Mouse (Mus musculus) spleen, postnatal 4 days (tissue): ENCODE measurements around the gene B4galnt1.
"Not testable (repeated sequence)": the region's sequence is repeated elsewhere in the genome, so short reads cannot be mapped to it uniquely, and the experiment has no call there.

Source experiments
- DNase-seq, 2 experiments: peaks; one replicate each; pipeline ENCODE4 v3.0.0; 2022; ENCODE audit warnings: low spot score in 2 of 2

B4galnt1 gene

GRCm38 (mm10) chr10:127164631-127165353, at the start of gene B4galnt1:
TSS of gene B4galnt1 (plus strand) at chr10:127165225.
- peak in 1 of 2 experiments; percentile 79 for DNase-seq

DNA sequence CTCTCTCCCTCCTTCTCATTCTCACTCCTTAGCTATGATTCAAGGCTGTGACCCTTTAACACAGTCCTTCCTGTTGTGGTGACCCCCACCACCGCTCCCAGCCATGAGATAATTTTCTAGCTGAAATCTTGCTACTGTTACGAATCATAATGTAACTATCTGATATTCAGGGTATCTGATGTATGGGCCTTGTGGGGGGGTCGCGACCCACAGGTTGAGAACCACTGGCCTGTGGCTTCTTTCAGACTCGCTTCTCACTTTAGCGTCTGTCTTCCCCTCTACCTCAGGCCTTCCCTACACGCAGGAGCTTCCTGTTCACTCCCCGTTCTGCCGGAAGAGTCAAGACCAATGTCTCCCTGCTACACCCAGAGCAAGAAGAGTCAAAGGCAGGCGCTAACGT, 46.6 kb upstream of the B4galnt1 start:
- DNase-seq, result no peak

DNA sequence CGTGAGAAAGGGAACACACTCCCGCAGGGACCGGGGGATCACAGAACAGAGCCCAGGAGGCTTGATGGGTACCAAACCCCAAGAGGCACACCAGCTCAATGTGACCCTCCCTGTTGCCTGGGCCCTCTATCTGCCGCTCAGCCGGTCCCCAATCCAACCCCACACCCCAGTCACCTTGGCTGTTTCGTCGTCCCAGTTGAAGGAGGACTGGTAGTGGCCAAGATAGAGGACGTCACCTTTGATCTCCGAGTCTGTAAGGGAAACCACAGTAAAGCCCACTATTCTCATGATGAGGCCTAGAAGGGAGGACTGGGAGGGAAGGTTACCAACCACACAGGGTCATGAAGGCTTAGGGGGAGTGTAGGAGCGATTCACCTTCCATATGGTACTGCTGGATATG, 45.8 kb upstream of the B4galnt1 start:
- no peak for DNase-seq

DNA sequence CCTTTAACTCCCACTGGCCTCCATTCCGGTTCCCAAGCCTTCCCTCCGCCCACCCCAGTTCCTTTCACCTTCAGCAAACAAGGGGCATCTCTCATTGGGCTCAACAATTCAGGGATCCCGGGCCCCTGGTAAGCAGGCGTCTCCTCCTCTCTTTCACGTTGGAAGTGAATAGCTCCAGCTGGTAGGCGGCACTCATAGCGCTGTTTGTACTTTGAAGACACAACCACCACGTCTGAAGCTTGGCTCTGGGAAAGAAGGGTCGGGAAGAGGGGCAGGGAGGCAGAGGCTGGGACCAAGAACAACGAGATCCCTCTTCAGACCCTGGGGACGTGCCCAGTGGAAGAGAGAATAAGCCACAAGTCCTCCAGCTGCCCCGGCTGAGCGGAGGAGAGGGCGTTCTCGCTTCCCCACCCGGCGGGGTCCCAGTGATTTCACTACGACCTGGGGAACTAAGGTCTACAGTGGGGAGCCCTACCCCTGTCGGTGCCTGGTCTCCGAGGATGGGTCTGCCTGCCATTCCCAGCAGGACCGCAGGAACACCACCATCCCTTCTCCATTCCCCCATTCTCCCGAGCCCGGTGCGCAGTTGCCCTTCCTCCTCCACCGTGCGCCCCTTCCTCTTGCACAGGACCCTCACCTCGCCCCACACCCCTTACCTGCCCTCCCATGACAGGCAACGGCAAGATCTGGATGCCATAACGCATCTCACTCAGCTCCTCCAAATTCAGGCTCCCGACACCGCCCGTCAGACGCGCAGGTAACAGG, 44.5 kb upstream of the B4galnt1 start:
- DNase-seq, result no peak

DNA sequence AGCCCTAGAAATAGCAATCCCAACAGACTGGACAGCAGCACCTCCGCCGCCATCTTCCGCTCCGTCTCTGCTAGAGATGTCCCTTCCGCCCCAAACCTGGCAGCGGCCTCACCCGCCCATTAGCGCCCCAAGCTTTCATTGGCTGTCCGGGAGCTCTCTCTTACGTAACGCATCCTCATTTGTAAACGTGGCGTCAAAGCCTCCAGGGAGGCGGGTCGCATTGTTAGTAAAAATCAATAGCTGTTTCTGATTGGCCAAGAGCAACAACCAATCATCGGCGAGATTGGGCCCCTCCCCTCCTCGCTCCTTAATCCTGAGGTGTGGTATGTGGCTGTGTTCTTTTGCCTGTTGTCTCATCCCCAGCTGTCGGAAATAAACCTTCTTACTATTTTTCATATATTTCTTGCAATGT, 44.0 kb upstream of the B4galnt1 start, which contains the start of gene Os9:
Gene Os9 (minus strand): TSS at position 66 of the 412 bp plus-strand sequence.
- peak; percentile 95 for DNase-seq

DNA sequence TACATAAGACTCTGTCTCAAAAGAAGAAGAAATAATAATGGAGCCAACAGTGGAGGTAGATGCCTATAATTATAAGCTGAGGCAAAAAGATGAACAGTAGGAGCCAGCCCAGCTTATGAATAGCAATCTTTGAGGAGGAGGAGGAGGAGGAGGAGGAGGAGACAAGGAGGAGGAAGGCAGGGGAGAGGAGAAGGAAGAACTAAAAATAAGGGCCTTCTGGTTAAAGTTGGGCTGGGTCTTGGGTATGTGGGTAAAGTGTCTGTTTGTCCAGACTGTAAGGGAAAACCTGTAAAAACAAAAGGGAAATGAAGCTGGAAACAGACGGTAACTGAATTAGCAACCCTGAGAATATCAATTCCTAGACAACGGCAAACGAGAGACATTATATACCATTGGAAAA, 43.0 kb upstream of the B4galnt1 start:
- no peak for DNase-seq

- peak in 1 of 2 experiments; percentile 65 for DNase-seq
These were observed 42.1 kb upstream of the B4galnt1 start for GRCm38 (mm10) chr10:127122784-127123435.

DNA sequence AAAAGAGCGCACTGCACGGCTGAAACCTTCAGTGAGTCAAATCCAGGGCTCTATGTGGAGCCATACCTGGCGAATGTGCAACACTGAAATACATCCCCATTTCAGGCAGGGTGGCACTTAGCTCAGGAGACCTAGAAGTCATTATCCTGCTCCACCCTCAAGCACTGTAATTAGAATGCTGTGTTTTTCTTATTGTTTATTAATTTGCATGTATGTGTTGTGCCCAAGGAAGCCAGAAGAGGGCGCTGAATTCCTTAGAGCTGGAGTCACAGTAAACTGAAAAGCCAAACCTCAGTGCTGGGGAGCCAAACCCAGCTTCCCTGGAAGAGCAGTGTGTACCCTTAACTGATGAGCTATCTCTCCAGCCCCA, 41.6 kb upstream of the B4galnt1 start:
- peak; percentile 72 to 83 for DNase-seq

DNA sequence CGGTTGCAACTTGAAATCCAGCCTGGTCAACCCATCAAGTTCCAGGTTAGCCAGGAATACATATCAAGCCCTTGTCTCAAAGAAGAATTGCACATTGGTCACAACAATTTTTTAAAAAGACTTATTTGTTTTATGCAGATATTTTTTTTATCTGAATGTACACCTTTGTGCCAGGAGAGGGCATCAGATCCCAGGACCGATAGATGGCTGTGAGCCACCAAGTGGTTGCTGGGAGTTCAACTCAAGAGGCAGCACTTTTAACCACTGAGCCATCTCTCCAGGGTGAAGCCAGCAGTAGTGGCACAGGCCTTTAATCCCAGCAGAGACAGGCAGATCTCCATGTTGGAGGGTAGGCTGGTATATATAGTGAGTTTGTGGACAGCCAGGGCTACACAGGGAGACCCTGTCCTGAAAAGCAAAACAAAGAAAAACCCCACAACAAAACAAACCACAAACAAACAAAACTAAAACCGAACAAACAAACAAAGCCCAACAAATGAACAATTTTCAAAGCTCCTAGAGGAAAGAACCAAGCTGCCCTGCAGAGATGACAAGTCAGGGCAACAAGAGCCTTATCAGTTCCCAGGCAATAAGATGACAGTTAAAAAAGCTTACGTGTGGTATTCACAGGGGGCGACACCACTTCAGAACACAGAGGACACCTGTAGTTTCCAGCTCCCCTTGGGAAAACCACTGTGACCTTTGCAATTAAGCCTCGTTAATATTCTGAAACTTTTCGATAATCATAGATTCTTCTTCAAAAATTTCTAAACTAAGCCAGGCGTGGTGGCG, 39.6 kb upstream of the B4galnt1 start:
- DNase-seq, result peak in 1 of 2 experiments; percentile 39

GRCm38 (mm10) chr10:127126579-127126978, 38.4 kb upstream of the B4galnt1 start:
- no peak for DNase-seq

GRCm38 (mm10) chr10:127127711-127128279, 37.2 kb upstream of the B4galnt1 start:
- DNase-seq, result no peak

- no peak for DNase-seq
These were observed 35.6 kb upstream of the B4galnt1 start for GRCm38 (mm10) chr10:127129431-127129830.

- no peak for DNase-seq
These were observed 32.6 kb upstream of the B4galnt1 start for GRCm38 (mm10) chr10:127132469-127132868.

- DNase-seq, result not testable (repeated sequence)
These were observed 30.5 kb upstream of the B4galnt1 start for GRCm38 (mm10) chr10:127134394-127135035.

DNA sequence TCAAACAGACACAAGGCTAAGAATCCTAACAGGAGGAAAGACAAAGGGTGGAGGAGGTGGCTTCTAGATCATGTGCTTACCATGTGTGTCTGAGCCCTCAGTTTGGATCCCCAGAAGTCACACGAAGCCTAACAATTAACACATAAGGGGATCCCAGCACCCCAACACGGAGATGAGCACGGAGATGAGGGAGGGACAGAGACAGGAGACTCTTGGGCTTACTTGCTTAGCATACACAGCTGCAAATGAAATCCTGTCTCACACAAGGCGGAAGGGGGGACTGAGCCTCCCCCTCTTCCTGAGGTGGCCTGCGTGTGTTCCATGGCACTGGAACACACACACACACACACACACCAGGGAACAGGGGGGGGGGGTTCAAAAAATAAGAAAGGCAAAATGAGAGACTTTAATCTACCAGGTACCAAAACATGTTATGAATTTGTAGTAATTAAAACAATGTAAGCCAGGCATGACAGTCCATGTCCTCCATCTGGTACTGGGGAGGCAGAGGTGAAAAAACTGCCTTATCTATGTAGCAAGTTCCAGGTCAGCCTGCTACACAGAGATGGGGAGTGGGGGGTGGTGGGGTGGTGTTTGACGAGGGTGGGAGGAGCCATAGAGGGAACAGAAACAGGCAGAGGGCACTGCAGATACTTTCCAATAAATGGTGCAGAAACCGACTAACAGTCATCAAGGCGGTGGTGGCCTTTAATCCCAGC, 29.7 kb upstream of the B4galnt1 start:
- peak in 1 of 2 experiments; percentile 31 for DNase-seq

DNA sequence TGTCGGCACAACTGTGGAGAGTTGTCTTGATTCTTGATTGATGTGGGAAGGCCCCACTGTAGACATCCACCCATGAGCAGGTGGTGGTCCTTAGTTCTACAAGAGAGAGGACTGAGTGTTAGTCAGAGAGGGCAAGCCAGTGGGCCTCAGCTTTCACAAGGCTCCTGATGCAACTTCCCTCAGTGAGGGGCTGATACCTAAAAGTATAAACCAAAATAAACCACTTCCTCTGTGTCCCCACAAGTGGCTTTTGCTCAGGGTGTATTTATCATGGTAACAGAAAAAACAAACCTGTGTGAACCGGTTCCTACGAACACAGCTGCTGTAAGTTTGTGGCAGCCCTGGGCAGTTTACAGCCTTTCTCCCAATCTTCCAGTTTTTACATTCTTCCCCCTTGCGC, 28.5 kb upstream of the B4galnt1 start:
- DNase-seq, result no peak

DNA sequence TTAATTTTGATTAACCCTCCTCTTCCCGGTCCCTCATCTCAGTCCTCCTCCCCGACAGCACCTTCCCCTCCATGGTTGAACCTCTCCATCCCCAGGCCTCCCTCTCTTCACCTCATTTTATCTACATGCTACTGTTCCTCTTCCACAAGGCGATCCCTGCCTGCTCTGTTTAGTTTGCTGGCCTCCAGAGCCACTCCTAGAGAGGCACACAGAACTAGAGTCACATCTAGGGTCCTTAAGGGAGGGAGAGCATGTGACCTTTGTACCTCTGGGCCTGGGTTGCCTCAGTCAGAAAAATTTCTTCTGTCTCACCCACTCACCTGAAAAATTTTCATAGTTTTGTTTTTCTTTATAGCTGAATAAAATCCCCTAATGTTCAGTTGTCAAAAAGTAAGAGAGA, 27.1 kb upstream of the B4galnt1 start:
- DNase-seq, result no peak

GRCm38 (mm10) chr10:127138328-127139141, 26.5 kb upstream of the B4galnt1 start:
- no peak for DNase-seq

DNA sequence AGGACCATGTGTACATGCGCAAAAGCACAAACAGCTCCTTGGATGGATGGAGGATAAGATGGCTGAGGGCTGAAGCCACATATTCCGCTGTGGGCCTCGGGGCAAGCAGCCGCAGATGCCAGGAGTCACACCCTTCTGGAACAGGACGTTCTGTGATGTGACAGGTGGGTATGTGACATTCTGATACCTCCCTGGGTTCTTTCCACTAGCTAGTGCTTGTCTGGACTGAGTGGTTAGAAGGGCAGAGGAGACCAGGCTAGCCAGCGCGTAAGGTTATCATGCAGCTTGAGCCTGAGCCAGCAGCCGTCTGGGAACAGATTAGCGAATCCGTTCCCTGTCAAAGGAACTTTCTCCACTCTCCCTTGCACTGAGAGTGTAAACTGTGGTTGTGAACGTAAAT, 24.1 kb upstream of the B4galnt1 start:
- DNase-seq, result no peak
